Mouse (Mus musculus) c-Kit-negative CD71-positive TER-119-positive erythroid progenitor cells, embryonic 14.5 days (primary cell): Measurements from ENCODE around the gene Pde4d.

Source experiments
- DNase-seq: peaks from one replicate; pipeline ENCODE4 v3.0.0-alpha.2; 2013; ENCODE audit warnings: low read depth, low spot score

Pde4d gene

GRCm38 (mm10) chr13:108824638-108825310 lies 375.0 kb downstream of the Pde4d start:
- no peak for DNase-seq

- DNase-seq: no peak
Observed at GRCm38 (mm10) chr13:108825501-108825900, 375.8 kb downstream of the Pde4d start.

- no peak for DNase-seq
Observed at GRCm38 (mm10) chr13:108834197-108834596, 384.4 kb downstream of the Pde4d start.

- no peak for DNase-seq
Observed at GRCm38 (mm10) chr13:108836314-108836713, 386.6 kb downstream of the Pde4d start.

- no peak for DNase-seq
Observed at GRCm38 (mm10) chr13:108839142-108839541, 389.4 kb downstream of the Pde4d start.

GRCm38 (mm10) chr13:108854090-108854489 lies 404.3 kb downstream of the Pde4d start:
- DNase-seq: no peak

- no peak for DNase-seq
Observed at GRCm38 (mm10) chr13:108856776-108857435, 407.2 kb downstream of the Pde4d start.

- DNase-seq: no peak
Observed at GRCm38 (mm10) chr13:108859336-108859735, 409.6 kb downstream of the Pde4d start.

GRCm38 (mm10) chr13:108860737-108861136 lies 411.0 kb downstream of the Pde4d start:
- DNase-seq: no peak

GRCm38 (mm10) chr13:108861707-108862106 lies 412.0 kb downstream of the Pde4d start:
- DNase-seq: no peak

GRCm38 (mm10) chr13:108862173-108862572 lies 412.4 kb downstream of the Pde4d start:
- DNase-seq: no peak

- no peak for DNase-seq
Observed at GRCm38 (mm10) chr13:108900160-108900559, 450.4 kb downstream of the Pde4d start.

- no peak for DNase-seq
Observed at GRCm38 (mm10) chr13:108905121-108905520, 455.4 kb downstream of the Pde4d start.

GRCm38 (mm10) chr13:108909193-108909592 lies 459.4 kb downstream of the Pde4d start:
- DNase-seq: no peak

- DNase-seq: no peak
Observed at GRCm38 (mm10) chr13:108914626-108915025, 464.9 kb downstream of the Pde4d start.

- no peak for DNase-seq
Observed at GRCm38 (mm10) chr13:108921146-108921545, 471.4 kb downstream of the Pde4d start.

- DNase-seq: no peak
Observed at GRCm38 (mm10) chr13:108934854-108935253, 485.1 kb downstream of the Pde4d start.

GRCm38 (mm10) chr13:108937272-108937671 lies 487.5 kb downstream of the Pde4d start:
- no peak for DNase-seq

GRCm38 (mm10) chr13:108952911-108953310 lies 503.2 kb downstream of the Pde4d start:
- no peak for DNase-seq

GRCm38 (mm10) chr13:108956059-108956458 lies 506.3 kb downstream of the Pde4d start:
- DNase-seq: no peak

GRCm38 (mm10) chr13:108964056-108964455 lies 514.3 kb downstream of the Pde4d start:
- no peak for DNase-seq

GRCm38 (mm10) chr13:108981144-108981543 lies 531.4 kb downstream of the Pde4d start:
- DNase-seq: no peak

GRCm38 (mm10) chr13:108998739-108999138 lies 549.0 kb downstream of the Pde4d start:
- DNase-seq: no peak
